Mouse (Mus musculus) c-Kit-positive CD71-positive TER-119-negative erythroid progenitor cells, embryonic 14.5 days (primary cell): ENCODE measurements at regions not wholly inside any gene's neighbourhood (a gene's known extent, or its start where the extent isn't known, plus 50 kb on each side); places are given as distances from the start of the nearest gene placed in this dataset.

Experiments
- DNase-seq: peaks from one replicate; pipeline ENCODE4 v3.0.0-alpha.2; 2013; ENCODE audit warnings: low read depth

DNA sequence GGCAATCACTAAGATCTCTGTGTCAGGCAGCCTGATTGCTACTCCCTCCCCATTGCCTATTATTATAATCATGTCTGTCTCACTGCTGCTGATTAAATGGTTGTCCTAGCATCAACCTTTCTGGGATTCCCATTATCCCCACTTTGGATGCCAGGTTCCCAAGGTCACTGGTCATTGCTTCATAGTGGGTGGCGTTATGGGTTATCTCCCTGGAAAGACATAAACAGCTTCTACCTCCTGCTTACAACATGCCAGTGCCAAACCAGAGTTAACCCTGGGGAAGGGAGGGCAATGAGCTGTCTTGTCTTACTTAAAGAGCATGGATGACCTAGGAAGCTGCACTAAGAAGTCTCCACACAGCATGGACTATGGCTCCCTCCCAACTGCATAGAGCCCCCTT is 136.9 kb downstream of the Uaca start:
- DNase-seq = no peak

GRCm38 (mm10) chr9:60936937-60937336 is 142.6 kb downstream of the Uaca start:
- DNase-seq = no peak

GRCm38 (mm10) chr9:60939858-60940804 is 145.8 kb downstream of the Uaca start:
- peak; percentile 4 for DNase-seq

GRCm38 (mm10) chr9:60947363-60947762 is 153.0 kb downstream of the Uaca start:
- no peak for DNase-seq

DNA sequence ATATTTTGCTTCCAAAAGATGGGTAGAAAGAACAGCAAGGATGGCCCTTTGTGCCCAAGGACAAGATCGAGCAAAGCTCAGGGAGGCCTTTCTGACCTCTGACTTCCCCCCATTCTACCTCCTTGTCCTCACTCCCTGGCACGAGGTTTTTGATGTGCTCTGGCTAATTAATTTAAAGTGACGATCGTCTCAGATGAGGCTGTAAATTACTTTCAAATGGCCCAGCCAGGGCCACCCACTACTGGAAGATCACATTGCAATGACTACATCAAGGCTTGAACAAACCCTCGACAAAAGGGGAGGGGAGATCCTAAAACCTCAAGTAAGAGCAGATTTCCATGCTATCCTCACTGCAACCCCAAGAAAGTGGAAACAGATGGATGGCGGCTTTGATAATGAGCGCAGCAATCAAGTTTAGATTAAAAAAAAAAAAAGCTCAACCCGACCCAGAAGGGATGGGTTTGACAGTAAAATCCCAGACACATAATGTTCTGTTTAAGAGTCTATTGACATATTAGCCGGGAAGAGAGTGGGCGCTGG is 154.3 kb downstream of the Uaca start:
- no peak for DNase-seq

DNA sequence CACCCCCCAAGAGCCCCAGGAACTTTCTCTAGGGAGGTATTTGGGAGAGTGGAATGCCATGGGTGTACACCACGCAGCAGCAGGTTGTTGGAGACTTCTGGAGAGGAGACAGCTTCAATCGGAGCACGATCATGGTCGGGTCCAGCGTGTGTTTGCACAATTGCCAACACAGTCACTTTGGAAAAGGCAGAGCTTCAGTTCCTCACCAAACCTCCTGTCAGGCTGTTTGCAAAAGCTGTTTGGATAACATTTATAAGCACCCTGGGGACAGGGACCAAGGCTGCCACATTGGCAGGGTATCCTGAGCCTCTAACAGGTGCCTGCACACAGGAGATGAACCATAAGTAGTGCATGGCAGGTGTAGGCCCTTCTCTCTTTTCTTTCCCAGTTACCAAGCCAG is 155.8 kb downstream of the Uaca start:
- DNase-seq = no peak

- DNase-seq = no peak
Measured at GRCm38 (mm10) chr9:60951071-60951561, 156.8 kb downstream of the Uaca start.

DNA sequence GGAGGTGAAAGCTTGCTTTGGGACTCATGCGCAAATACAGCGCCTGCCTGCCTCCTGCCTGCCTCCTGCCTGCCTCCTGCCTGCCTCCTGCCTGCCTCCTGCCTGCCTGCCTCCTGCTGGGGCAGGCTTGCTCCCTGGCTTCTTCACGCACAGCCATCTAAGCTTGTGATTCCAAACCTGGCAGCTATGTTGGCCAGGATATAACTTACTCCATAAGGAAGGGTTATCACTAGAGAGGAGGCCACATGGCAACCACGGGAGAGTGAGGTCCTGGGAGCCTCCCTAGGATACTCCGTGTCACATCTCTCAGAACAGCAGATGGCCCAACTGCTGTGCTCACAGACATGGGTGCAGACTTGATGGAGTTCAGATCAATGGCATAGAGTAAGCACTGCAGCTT is 163.1 kb downstream of the Uaca start:
- no peak for DNase-seq

GRCm38 (mm10) chr9:60959537-60959936 is 165.2 kb downstream of the Uaca start:
- DNase-seq = no peak

- DNase-seq = no peak
Measured at GRCm38 (mm10) chr9:60962086-60962485, 167.7 kb downstream of the Uaca start.

GRCm38 (mm10) chr9:60965641-60966040 is 171.3 kb downstream of the Uaca start:
- no peak for DNase-seq

DNA sequence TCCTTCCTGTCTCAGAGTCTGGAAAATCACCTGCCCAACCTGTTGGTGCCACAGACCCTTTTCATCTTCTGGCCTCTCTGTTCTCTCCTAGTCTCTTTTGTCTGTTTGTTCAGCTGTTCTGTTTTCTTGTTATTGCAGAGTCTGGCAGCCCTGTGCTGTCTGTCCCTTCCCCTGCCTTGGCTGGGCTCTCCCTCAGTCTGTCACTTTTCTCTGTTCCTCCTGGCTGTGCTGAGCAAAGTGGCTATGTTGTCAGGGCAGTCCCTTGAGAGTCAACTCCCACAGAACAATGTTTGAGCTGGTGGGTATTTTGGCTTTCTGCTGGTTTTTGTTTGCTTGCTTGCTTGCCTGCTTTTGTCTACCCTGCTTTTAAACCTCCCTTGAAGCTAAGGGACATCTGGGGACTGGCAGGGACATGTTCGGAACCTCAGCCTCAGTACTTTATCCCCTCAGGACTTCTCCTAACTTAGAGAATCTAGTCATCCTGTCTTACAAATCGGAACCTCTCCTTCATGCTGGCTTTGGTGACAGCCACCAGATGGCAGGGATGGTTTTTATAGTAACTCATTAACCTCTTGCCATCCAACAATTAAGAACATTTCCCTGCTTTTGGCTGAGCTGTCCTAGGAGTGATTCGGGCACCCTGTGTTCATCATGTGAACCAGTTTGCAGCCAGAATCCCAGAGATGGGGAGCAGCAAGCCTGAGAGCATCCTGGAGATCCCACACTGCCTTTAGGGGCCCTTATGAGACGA is 174.1 kb downstream of the Uaca start:
- no peak for DNase-seq

- no peak for DNase-seq
Measured at GRCm38 (mm10) chr9:60972201-60972910, 178.0 kb downstream of the Uaca start.

DNA sequence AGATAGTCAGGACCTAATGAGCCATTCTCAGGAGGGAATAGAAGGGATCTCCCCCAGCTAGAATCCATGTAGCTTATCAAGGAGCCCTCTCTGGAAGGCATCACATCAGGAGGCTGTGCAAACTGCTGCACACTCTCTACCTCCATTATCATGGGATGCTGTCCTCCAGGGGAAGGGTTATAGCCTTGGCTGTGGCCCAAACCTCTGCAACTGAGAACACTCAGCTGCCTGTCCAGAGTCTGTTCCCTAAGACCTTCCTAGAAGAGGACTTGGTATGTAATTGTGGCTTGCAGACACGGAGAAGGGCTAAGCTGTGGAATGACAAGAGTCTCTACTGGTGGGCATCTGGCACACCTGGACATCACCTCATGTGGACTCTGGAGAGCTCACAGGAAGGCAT is 180.2 kb downstream of the Uaca start:
- no peak for DNase-seq

DNA sequence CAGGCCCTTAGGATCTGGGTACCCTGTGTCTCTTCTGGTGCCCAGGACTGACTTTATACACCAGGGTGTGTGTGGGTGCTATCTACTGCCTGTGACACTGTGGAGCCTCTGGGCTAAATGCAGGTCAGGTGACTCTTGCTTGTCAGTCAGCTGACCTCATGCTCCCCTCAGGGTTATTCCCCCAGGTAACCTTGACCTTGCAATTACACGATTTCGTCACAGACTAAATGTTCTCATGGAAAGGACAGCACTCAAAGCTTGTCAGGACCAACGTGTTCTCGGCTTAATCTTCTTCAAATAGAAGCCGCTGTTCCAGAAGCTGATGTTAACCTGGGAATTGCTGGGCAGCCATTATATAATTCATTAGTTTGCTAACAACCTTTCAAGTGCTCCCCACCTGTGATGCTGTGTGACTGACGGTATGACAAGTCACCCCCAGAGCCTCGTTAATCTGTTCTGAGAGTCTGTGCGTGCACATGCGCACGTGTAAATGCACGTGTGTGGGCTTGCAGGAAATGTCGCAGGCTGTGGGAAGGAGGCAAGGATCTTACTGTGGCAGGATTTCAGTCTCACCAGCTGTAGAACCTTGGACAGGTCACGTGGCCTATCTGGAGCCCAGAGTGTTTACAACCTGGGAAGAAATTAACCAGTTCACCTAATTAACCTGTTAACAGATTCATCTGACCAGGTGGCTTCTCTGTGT is 188.2 kb downstream of the Uaca start:
- DNase-seq = no peak

- no peak for DNase-seq
Measured at GRCm38 (mm10) chr9:60983246-60983645, 188.9 kb downstream of the Uaca start.

DNA sequence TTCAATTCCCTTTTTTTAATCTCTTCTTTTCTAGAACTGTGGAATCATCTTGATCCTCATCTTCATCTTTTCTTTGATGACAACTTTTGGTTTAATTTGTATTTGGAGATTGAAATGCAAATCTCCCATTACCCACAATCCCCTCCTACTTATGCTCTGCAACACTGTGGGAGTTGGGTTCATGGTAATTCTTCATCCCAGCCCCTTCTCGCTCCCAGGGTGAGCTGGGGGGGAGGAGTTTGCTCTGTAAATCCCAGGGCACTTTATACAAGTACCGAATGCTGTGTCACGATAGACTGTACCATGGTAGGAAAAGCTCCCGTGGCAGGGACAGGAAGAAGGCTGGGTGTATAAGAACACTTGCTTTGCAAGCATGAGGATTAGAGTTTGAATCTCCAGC is 193.8 kb downstream of the Uaca start:
- no peak for DNase-seq

GRCm38 (mm10) chr9:60989670-60990391 is 195.5 kb downstream of the Uaca start:
- DNase-seq = no peak

- DNase-seq = no peak
Measured at GRCm38 (mm10) chr9:60991509-60991908, 197.2 kb downstream of the Uaca start.

DNA sequence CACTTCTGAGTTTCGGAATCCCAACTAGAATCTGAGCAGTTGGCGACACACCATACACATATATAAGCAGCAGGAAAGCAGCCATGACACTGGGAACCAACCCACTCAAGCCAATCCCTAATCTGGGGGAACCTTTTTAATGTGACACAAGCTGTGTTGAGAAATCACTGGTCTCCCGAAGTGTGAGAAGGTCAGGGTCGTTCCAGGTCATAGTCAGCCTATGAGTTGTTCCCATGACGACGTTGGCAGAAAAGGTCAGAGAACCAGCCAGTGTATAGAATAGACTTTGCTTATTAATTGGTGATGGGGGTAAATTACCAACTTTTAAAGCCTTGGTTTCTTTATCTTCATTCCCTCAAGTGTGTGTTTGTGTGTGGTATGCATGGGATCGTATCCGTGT is 199.3 kb downstream of the Uaca start:
- DNase-seq = no peak

- DNase-seq = no peak
Measured at GRCm38 (mm10) chr9:60995096-60995495, 200.8 kb downstream of the Uaca start.
